Mouse (Mus musculus) inflammation-experienced regulatory T-cells, adult 16 weeks (primary cell): ENCODE results near the gene Fxyd3. TPM values are rescaled to one million over a fixed set of nuclear protein-coding genes. Genes with fewer than 3 reads are reported as not detected.

Experiments used
- polyA plus RNA-seq: library from polyadenylated mRNA; unstranded; fragments of 100-300 nt; shearing (Covaris generic); gene quantifications from one replicate; pipeline ENCODE4 v1.2.1, GENCODE M21; 2017

The Fxyd3 gene
- not detected for polyA plus RNA-seq

GRCm38 (mm10) chr7:31076492-31076891, at the start of gene Fxyd3:
Gene Fxyd3, minus strand, starts transcription at chr7:31076704.

GRCm38 (mm10) chr7:31115182-31115581, 38.7 kb upstream of the Fxyd3 start, which contains the start of gene Hpn:
Gene Hpn, minus strand, starts transcription at chr7:31115290.

GRCm38 (mm10) chr7:31059108-31059507, 17.4 kb downstream of the Fxyd3 start, which contains the start of gene Lgi4:
Gene Lgi4, plus strand, starts transcription at chr7:31059342.

GRCm38 (mm10) chr7:31057071-31057470, 19.4 kb downstream of the Fxyd3 start, which contains the start of gene Fxyd1:
Gene Fxyd1, minus strand, starts transcription at chr7:31057199.

DNA sequence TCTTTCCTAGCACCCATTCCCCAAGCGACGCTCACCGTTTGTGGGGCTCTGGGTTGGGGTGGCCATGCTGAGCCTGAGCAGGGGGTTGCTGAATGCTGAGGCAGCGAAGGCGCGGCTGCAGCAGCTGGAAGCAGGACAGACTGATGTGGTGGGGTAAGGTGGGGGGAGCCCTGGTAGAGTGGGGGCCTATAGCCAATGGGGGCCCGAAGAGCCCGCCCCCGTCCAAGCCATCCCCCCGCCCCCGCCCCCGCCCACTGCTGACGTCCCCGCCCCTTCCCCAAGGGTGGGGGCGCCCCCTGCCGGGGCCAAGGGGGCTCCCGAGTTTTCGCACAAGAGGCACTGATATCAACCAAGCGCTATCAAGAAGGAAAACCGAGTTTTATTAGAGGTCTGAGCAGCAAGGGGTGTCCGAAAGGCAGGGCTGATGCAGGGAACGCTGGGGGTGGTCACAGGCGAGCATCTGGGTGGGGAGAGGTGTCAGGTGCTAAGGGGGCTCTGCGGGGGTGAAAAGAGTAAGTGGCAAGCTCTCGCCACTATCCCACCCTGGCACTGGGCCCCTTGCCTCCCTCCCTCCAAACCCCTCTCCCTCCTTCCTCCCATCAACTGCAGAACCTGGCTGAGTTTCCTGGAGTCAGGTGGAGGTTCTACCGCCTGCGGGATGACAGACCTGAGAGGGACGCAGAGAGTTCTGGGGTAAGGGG, 25.0 kb downstream of the Fxyd3 start, which contains the start of gene Fxyd7:
Fxyd7 (minus strand) TSS at position 147 of the 701 bp plus-strand sequence.

GRCm38 (mm10) chr7:31042431-31042910, 34.0 kb downstream of the Fxyd3 start, which contains the start of gene Fxyd5:
Gene Fxyd5, minus strand, starts transcription at chr7:31042481.

Other genes with a start within 250 kb of the Fxyd3 start
- gene Ffar3, start 220.5 kb downstream of the Fxyd3 start, polyA plus RNA-seq = not detected
- gene Ffar1, start 215.1 kb downstream of the Fxyd3 start, polyA plus RNA-seq = 0.24 TPM
- gene Cd22, start 196.4 kb downstream of the Fxyd3 start, polyA plus RNA-seq = 24.5 TPM
- 0.12 TPM for gene Mag, start 161.8 kb downstream of the Fxyd3 start, polyA plus RNA-seq
- gene Hamp2, start 152.0 kb downstream of the Fxyd3 start, polyA plus RNA-seq = not detected
- gene Hamp, start 132.7 kb downstream of the Fxyd3 start, polyA plus RNA-seq = not detected
- gene Usf2, start 119.9 kb downstream of the Fxyd3 start, polyA plus RNA-seq = 10.4 TPM
- 8.0 TPM for gene Lsr, start 103.2 kb downstream of the Fxyd3 start, polyA plus RNA-seq
- gene Fam187b, start 102.9 kb downstream of the Fxyd3 start, polyA plus RNA-seq = 1.4 TPM
- gene Fxyd5, start 34.2 kb downstream of the Fxyd3 start, polyA plus RNA-seq = 1,750 TPM
- not detected for gene Fxyd7, start 25.2 kb downstream of the Fxyd3 start, polyA plus RNA-seq
- gene Fxyd1, start 19.5 kb downstream of the Fxyd3 start, polyA plus RNA-seq = not detected
- not detected for gene Lgi4, start 17.4 kb downstream of the Fxyd3 start, polyA plus RNA-seq
- gene Hpn, start 38.6 kb upstream of the Fxyd3 start, polyA plus RNA-seq = 15.9 TPM
- not detected for gene Scn1b, start 50.3 kb upstream of the Fxyd3 start, polyA plus RNA-seq
- gene Gramd1a, start 79.2 kb upstream of the Fxyd3 start, polyA plus RNA-seq = 297 TPM
- gene Scgb2b2, start 213.8 kb upstream of the Fxyd3 start, polyA plus RNA-seq = not detected
- gene Scgb1b2, start 215.1 kb upstream of the Fxyd3 start, polyA plus RNA-seq = not detected